Mouse (Mus musculus) spleen, adult 2 months (tissue): ENCODE measurements around the gene Gm10715. TPM values are rescaled to one million over a fixed set of nuclear protein-coding genes. Genes with fewer than 3 reads are reported as not detected.
A peak's percentile ranks its signal among the peaks of the same experiment; 100 is the strongest.
"Not testable (repeated sequence)": the region's sequence is repeated elsewhere in the genome, so short reads cannot be mapped to it uniquely, and the experiment has no call there.

Experiments used
- DNase-seq, 2 experiments: peaks; one replicate each; pipeline versions ENCODE4 v3.0.0 to v3.0.0-alpha.2; 2012 to 2021; ENCODE audit warnings: low spot score in 2 of 2, low read depth in 1 of 2
- H3K27ac ChIP-seq: fragments of 200-500 bp; 2 replicates; pipeline ENCODE4 v1.5.1; 2012; ENCODE audit warnings: low read length, inconsistent platforms; ENCODE audit not compliant: insufficient read depth
- H3K27me3 ChIP-seq: fragments of 200-500 bp; 2 replicates; pipeline ENCODE4 v1.6.1; 2012; ENCODE audit warnings: mild to moderate bottlenecking, moderate library complexity, low read length, inconsistent platforms; ENCODE audit not compliant: control insufficient read depth, insufficient read depth
- H3K36me3 ChIP-seq: fragments of 200-500 bp; 2 replicates; pipeline ENCODE4 v1.6.1; 2012; ENCODE audit warnings: mild to moderate bottlenecking, low read length, inconsistent platforms; ENCODE audit not compliant: control insufficient read depth, insufficient read depth
- H3K4me1 ChIP-seq: fragments of 200-500 bp; 2 replicates; pipeline ENCODE4 v1.6.1; 2011; ENCODE audit warnings: inconsistent platforms; ENCODE audit not compliant: control insufficient read depth, insufficient read depth, insufficient read length
- H3K4me3 ChIP-seq: fragments of 200-500 bp; 2 replicates; pipeline ENCODE4 v1.5.1; 2011; ENCODE audit warnings: mild to moderate bottlenecking, inconsistent platforms; ENCODE audit not compliant: insufficient read depth, insufficient read length; ENCODE audit errors: extremely low read depth
- WGBS: fragments of 180-500 bp; shearing (Covaris S2); methylation state at CpG from one replicate; pipeline ENCODE4 v1.1.7; 2018; 5-methylcytosine and 5-hydroxymethylcytosine counted together
- polyA plus RNA-seq: library from polyadenylated mRNA; depleted of rRNA; stranded (reverse); fragments of >200 nt; gene quantifications from 2 replicates; pipeline ENCODE4 v1.2.3, GENCODE M21; 2012

Gene Gm10715
- polyA plus RNA-seq, 1 experiment, result not detected

DNA sequence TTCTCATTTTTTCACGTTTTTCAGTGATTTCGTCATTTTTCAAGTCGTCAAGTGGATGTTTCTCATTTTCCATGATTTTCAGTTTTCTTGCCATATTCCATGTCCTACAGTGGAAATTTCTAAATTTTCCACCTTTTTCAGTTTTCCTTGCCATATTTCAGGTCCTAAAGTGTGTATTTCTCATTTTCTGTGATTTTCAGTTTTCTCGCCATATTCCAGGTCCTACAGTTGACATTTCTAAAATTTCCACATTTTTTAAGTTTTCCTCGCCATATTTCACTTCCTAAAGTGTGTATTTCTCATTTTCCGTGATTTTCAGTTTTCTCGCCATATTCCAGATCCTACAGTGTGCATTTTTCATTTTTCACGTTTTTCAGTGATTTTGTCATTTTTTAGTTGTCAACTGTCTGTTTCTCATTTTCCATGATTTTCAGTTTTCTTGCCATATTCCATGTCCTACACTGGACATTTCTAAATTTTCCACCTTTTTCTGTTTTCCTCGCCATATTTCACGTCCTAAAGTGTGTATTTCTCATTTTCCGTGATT is 23.9 kb upstream of the Gm10715 start, which contains the start of gene Gm10721:
Gene Gm10721 (plus strand): TSS at position 408 of the 547 bp plus-strand sequence.
- H3K4me1 ChIP-seq, DNase-seq, H3K27me3 ChIP-seq, H3K4me3 ChIP-seq, H3K36me3 ChIP-seq, H3K27ac ChIP-seq: not testable (repeated sequence)
- WGBS, result no CpG with 5 or more reads among the region's 11 CpGs

DNA sequence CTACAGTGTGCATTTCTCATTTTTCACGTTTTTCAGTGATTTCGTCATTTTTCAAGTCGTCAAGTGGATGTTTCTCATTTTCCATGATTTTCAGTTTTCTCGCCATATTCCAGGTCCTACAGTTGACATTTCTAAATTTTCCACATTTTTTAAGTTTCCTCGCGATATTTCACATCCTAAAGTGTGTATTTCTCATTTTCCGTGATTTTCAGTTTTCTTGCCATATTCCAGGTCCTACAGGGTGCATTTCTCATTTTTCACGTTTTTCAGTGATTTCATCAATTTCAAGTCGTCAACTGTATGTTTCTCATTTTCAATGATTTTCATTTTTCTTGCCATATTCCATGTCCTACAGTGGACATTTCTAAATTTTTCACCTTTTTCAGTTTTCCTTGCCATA is 21.3 kb upstream of the Gm10715 start, which contains the start of gene Gm10720:
Gene Gm10720 (plus strand): TSS at position 301 of the 400 bp plus-strand sequence.
- not testable (repeated sequence) for H3K4me1 ChIP-seq, H3K27ac ChIP-seq, H3K36me3 ChIP-seq, DNase-seq, H3K4me3 ChIP-seq, H3K27me3 ChIP-seq
- 72% methylated on average over 5 of the region's 9 CpGs for WGBS

DNA sequence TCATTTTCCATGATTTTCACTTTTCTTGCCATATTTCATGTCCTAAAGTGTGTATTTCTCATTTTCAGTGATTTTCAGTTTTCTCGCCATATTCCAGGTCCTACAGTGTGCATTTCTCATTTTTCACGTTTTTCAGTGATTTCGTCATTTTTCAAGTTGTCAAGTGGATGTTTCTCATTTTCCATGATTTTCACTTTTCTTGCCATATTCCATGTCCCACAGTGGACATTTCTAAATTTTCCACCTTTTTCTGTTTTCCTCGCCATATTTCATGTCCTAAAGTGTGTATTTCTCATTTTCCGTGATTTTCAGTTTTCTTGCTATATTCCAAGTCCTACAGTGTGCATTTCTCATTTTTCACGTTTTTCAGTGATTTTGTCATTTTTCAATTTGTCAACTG is 20.8 kb upstream of the Gm10715 start:
- 77% methylated on average over 6 of the region's 6 CpGs for WGBS
- not testable (repeated sequence) for H3K36me3 ChIP-seq, H3K27ac ChIP-seq, H3K4me3 ChIP-seq, H3K27me3 ChIP-seq, H3K4me1 ChIP-seq, DNase-seq

DNA sequence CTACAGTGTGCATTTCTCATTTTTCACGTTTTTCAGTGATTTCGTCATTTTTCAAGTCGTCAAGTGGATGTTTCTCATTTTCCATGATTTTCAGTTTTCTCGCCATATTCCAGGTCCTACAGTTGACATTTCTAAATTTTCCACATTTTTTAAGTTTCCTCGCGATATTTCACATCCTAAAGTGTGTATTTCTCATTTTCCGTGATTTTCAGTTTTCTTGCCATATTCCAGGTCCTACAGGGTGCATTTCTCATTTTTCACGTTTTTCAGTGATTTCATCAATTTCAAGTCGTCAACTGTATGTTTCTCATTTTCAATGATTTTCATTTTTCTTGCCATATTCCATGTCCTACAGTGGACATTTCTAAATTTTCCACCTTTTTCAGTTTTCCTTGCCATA is 19.6 kb upstream of the Gm10715 start, which contains the start of gene Gm10719:
Gene Gm10719 (plus strand): TSS at position 301 of the 400 bp plus-strand sequence.
- DNase-seq, H3K4me1 ChIP-seq, H3K4me3 ChIP-seq, H3K27me3 ChIP-seq, H3K36me3 ChIP-seq, H3K27ac ChIP-seq: not testable (repeated sequence)
- WGBS, result 76% methylated on average over 1 of the region's 9 CpGs

DNA sequence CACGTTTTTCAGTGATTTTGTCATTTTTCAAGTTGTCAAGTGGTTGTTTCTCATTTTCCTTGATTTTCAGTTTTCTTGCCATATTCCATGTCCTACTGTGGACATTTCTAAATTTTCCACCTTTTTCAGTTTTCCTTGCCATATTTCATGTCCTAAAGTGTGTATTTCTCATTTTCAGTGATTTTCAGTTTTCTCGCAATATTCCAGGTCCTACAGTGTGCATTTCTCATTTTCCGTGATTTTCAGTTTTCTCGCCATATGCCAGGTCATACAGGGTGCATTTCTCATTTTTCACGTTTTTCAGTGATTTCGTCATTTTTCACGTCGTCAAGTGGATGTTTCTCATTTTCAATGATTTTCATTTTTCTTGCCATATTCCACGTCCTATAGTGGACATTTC is 17.7 kb upstream of the Gm10715 start:
- not testable (repeated sequence) for H3K36me3 ChIP-seq, H3K4me3 ChIP-seq
- 61% methylated on average over 9 of the region's 9 CpGs for WGBS

DNA sequence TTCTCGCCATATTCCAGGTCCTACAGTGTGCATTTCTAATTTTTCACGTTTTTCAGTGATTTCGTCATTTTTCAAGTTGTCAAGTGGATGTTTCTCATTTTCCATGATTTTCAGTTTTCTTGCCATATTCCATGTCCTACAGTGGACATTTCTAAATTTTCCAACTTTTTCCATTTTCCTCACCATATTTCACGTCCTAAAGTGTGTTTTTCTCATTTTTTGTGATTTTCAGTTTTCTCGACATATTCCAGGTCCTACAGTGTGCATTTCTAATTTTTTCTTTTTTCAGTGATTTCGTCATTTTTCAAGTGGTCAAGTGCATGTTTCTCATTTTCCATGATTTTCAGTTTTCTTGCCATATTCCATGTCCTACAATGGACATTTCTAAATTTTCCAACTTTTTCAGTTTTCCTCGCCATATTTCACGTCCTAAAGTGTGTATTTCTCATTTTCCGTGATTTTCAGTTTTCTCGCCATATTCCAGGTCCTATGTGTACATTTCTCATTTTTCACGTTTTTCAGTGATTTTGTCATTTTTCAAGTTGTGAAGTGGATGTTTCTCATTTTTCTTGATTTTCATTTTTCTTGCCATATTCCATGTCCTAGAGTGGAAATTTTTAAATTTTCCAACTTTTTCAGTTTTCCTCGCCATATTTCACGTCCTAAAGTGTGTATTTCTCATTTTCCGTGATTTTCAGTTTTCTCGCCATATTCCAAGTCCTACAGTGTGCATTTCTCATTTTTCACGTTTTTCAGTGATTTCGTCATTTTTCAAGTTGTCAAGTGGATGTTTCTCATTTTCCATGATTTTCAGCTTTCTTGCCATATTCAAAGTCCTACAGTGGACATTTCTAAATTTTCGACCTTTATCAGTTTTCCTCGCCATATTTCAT is 16.6 kb upstream of the Gm10715 start:
- not testable (repeated sequence) for H3K27me3 ChIP-seq, H3K27ac ChIP-seq, H3K4me1 ChIP-seq, H3K4me3 ChIP-seq, H3K36me3 ChIP-seq
- WGBS, result 76% methylated on average over 16 of the region's 19 CpGs
- DNase-seq, result peak in 1 of 2 experiments; percentile 72

More for the DNA sequence above, 17.7 kb upstream of the Gm10715 start:
- not testable (repeated sequence) for H3K27me3 ChIP-seq, H3K4me1 ChIP-seq, H3K27ac ChIP-seq
- peak in 1 of 2 experiments; percentile 81 for DNase-seq

DNA sequence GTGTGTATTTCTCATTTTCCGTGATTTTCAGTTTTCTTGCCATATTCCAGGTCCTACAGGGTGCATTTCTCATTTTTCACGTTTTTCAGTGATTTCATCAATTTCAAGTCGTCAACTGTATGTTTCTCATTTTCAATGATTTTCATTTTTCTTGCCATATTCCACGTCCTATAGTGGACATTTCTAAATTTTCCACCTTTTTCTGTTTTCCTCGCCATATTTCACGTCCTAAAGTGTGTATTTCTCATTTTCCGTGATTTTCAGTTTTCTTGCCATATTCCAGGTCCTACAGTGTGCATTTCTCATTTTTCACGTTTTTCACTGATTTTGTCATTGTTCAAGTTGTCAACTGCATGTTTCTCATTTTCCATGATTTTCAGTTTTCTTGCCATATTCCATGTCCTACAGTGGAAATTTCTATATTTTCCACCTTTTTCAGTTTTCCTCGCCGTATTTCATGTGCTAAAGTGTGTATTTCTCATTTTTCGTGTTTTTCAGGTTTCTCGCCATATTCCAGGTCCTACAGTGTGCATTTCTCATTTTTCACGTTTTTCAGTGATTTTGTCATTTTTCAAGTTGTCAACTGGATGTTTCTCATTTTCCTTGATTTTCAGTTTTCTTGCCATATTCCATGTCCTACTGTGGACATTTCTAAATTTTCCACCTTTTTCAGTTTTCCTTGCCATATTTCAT is 14.2 kb upstream of the Gm10715 start:
- not testable (repeated sequence) for H3K4me3 ChIP-seq, H3K27ac ChIP-seq, H3K4me1 ChIP-seq, H3K36me3 ChIP-seq, H3K27me3 ChIP-seq
- DNase-seq, result peak; percentile 28 to 56
- WGBS, result 78% methylated on average over 11 of the region's 13 CpGs

DNA sequence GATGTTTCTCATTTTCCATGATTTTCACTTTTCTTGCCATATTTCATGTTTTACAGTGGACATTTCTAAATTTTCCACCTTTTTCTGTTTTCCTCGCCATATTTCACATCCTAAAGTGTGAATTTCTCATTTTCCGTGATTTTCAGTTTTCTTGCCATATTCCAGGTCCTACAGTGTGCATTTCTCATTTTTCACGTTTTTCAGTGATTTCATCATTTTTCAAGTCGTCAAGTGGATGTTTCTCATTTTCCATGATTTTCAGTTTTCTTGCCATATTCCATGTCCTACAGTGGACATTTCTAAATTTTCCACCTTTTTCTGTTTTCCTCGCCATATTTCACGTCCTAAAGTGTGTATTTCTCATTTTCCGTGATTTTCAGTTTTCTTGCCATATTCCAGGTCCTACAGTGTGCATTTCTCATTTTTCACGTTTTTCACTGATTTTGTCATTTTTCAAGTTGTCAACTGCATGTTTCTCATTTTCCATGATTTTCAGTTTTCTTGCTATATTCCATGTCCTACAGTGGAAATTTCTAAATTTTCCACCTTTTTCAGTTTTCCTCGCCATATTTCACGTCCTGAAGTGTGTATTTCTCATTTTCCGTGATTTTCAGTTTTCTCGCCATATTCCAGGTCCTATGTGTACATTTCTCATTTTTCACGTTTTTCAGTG is 13.2 kb upstream of the Gm10715 start, which contains the start of gene Gm10718:
Gene Gm10718 (plus strand): TSS at position 236 of the 673 bp plus-strand sequence.
- H3K36me3 ChIP-seq, DNase-seq, H3K27me3 ChIP-seq, H3K4me3 ChIP-seq, H3K27ac ChIP-seq, H3K4me1 ChIP-seq: not testable (repeated sequence)
- 73% methylated on average over 12 of the region's 13 CpGs for WGBS

DNA sequence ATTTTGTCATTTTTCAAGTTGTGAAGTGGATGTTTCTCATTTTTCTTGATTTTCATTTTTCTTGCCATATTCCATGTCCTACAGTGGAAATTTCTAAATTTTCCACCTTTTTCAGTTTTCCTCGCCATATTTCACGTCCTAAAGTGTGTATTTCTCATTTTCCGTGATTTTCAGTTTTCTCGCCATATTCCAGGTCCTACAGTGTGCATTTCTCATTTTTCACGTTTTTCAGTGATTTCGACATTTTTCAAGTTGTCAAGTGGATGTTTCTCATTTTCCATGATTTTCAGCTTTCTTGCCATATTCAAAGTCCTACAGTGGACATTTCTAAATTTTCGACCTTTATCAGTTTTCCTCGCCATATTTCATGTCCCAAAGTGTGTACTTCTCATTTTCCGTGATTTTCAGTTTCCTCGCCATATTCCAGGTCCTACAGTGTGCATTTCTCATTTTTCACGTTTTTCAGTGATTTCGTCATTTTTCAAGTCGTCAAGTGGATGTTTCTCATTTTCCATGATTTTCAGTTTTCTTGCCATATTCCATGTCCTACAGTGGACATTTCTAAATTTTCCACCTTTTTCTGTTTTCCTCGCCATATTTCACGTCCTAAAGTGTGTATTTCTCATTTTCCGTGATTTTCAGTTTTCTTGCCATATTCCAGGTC is 12.6 kb upstream of the Gm10715 start:
- 73% methylated on average over 16 of the region's 16 CpGs for WGBS
- H3K36me3 ChIP-seq, H3K4me3 ChIP-seq, H3K4me1 ChIP-seq, H3K27ac ChIP-seq, H3K27me3 ChIP-seq: not testable (repeated sequence)
- DNase-seq, result peak in 1 of 2 experiments; percentile 72
